Mouse (Mus musculus) testis, adult 2 months (tissue): ENCODE results near the gene Cdh22. TPM values are rescaled to one million over a fixed set of nuclear protein-coding genes. Genes with fewer than 3 reads are reported as not detected.

ENCODE experiments used
- H3K27ac ChIP-seq: fragments of 200-500 bp; 2 replicates; pipeline ENCODE4 v1.5.1; 2012; ENCODE audit warnings: low read depth, low read length; ENCODE audit not compliant: control insufficient read depth, insufficient read depth
- H3K27me3 ChIP-seq: fragments of 200-500 bp; 2 replicates; pipeline ENCODE4 v1.6.1; 2012; ENCODE audit warnings: mild to moderate bottlenecking, low read length, moderate library complexity; ENCODE audit not compliant: control insufficient read depth, insufficient read depth
- H3K36me3 ChIP-seq: fragments of 200-500 bp; 2 replicates; pipeline ENCODE4 v1.6.1; 2012; ENCODE audit warnings: mild to moderate bottlenecking, low read length; ENCODE audit not compliant: control insufficient read depth, insufficient read depth
- H3K4me1 ChIP-seq: fragments of 200-500 bp; 2 replicates; pipeline ENCODE4 v1.6.1; 2012; ENCODE audit warnings: low read length; ENCODE audit not compliant: control insufficient read depth, insufficient read depth
- H3K4me3 ChIP-seq: fragments of 200-500 bp; 2 replicates; pipeline ENCODE4 v1.5.1; 2012; ENCODE audit warnings: low read depth, mild to moderate bottlenecking, low read length, moderate library complexity, mixed read lengths; ENCODE audit not compliant: control insufficient read depth
- CTCF ChIP-seq: fragments of 200-500 bp; IDR thresholded peaks from 2 replicates; pipeline ENCODE4 v1.5.1; 2012; ENCODE audit warnings: low read depth, mild to moderate bottlenecking, inconsistent platforms, low read length, moderate library complexity; ENCODE audit not compliant: control insufficient read depth, insufficient read depth, insufficient replicate concordance
- POLR2A ChIP-seq: fragments of 200-500 bp; IDR thresholded peaks from 2 replicates; pipeline ENCODE4 v1.6.1; 2012; ENCODE audit warnings: low read depth, mild to moderate bottlenecking, inconsistent platforms, low read length, moderate library complexity; ENCODE audit not compliant: control insufficient read depth
- polyA plus RNA-seq: library from polyadenylated mRNA; depleted of rRNA; stranded (reverse); fragments of >200 nt; gene quantifications from 2 replicates; pipeline ENCODE4 v1.2.3, GENCODE M21; 2012

Gene Cdh22
- polyA plus RNA-seq, 1 experiment = 0.37 TPM

DNA sequence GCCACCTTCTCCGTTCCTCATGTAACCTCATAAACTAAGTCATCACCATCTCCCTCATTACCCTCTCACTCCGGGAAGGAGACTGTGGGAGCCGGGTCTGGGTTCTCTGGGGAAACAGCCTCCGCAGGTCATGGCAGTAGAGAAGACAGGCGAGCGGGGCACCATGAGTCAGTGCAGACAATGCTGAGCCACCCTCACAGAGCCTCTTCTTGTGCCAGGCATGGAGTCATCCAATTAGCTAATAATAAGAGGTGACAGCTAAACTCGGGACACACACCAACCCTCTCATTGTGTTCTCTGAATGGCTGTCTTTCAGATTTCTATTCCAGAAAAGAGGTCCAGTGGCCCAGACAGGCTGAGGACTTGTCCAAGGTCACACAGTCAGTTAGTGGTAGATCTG, 43.2 kb downstream of the Cdh22 start:
- H3K4me3 ChIP-seq = no peak overlapping the region
- TF ChIP-seq CTCF = no peak
- TF ChIP-seq POLR2A = no peak
- no peaks in the 10 kb centered on the region for H3K36me3 ChIP-seq
- H3K27me3 ChIP-seq = no peaks in the 10 kb centered on the region
- no peak overlapping the region for H3K27ac ChIP-seq
- H3K4me1 ChIP-seq = peaks cover 12% of the 10 kb centered on the region

- no peaks in the 10 kb centered on the region for H3K4me1 ChIP-seq
- no peak for TF ChIP-seq POLR2A
- no peak for TF ChIP-seq CTCF
- no peak overlapping the region for H3K27ac ChIP-seq
- H3K36me3 ChIP-seq = no peaks in the 10 kb centered on the region
- H3K4me3 ChIP-seq = no peak overlapping the region
- no peaks in the 10 kb centered on the region for H3K27me3 ChIP-seq
Measured at GRCm38 (mm10) chr2:165189546-165189945, 45.1 kb downstream of the Cdh22 start.

- H3K4me3 ChIP-seq = no peak overlapping the region
- no peak for TF ChIP-seq POLR2A
- no peak for TF ChIP-seq CTCF
- no peaks in the 10 kb centered on the region for H3K27me3 ChIP-seq
- H3K36me3 ChIP-seq = no peaks in the 10 kb centered on the region
- H3K4me1 ChIP-seq = no peaks in the 10 kb centered on the region
- H3K27ac ChIP-seq = no peak overlapping the region
Measured at GRCm38 (mm10) chr2:165187648-165188380, 46.8 kb downstream of the Cdh22 start.

GRCm38 (mm10) chr2:165184015-165184633, 50.5 kb downstream of the Cdh22 start:
- Histone ChIP-seq H3K36me3 (no peaks in the 10 kb centered on the region), H3K27me3 (no peaks in the 10 kb centered on the region), H3K4me1 (no peaks in the 10 kb centered on the region), H3K27ac (no peak overlapping the region), H3K4me3 (no peak overlapping the region)
- TF ChIP-seq CTCF (no peak), POLR2A (no peak)

- Histone ChIP-seq H3K27ac (no peak overlapping the region), H3K4me3 (no peak overlapping the region), H3K27me3 (no peaks in the 10 kb centered on the region), H3K36me3 (no peaks in the 10 kb centered on the region), H3K4me1 (no peaks in the 10 kb centered on the region)
- no peak for TF ChIP-seq CTCF
- no peak for TF ChIP-seq POLR2A
Measured at GRCm38 (mm10) chr2:165182085-165182976, 52.3 kb downstream of the Cdh22 start.

DNA sequence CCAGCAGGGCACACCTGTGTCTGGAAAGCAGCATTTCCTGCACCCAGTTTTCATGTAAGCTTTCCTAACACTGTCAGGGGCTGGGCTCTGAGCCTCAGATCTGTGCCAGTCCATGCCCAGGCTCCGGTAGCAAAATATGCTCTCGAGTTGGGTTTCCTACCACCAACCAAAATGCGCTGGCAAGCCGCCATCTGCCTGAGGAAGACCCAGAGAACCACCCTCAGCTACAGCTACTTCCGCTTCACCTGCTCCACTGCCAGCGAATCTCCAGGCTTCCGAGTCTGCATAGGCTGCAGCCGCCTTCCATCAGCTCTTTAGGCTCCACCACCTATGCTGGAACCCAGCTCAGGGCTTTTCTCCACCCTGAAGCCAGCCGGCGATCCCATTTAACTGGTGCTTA, 55.4 kb downstream of the Cdh22 start:
- no peaks in the 10 kb centered on the region for H3K27me3 ChIP-seq

GRCm38 (mm10) chr2:165176965-165177364, 57.7 kb downstream of the Cdh22 start:
- H3K27ac ChIP-seq = no peak overlapping the region
- no peaks in the 10 kb centered on the region for H3K36me3 ChIP-seq
- TF ChIP-seq POLR2A = no peak
- TF ChIP-seq CTCF = no peak
- no peaks in the 10 kb centered on the region for H3K27me3 ChIP-seq
- H3K4me1 ChIP-seq = peaks cover 3% of the 10 kb centered on the region
- H3K4me3 ChIP-seq = no peak overlapping the region

More for the DNA sequence above, 55.4 kb downstream of the Cdh22 start:
- Histone ChIP-seq H3K36me3 (no peaks in the 10 kb centered on the region), H3K4me3 (no peak overlapping the region), H3K27ac (no peak overlapping the region), H3K4me1 (peaks cover 3% of the 10 kb centered on the region)
- no peak for TF ChIP-seq POLR2A
- TF ChIP-seq CTCF = no peak
